Mouse (Mus musculus): ENCODE results near the gene Mrgprf. TPM values are rescaled to one million over a fixed set of nuclear protein-coding genes. Genes with fewer than 3 reads are reported as not detected.

The Mrgprf gene
- polyA plus RNA-seq, 1 experiment from 2014 or later, result 3.7 TPM

GRCm38 (mm10) chr7:145319481-145319880, 18.9 kb downstream of the Mrgprf start:
- no peak for ATAC-seq (ENCODE audit: insufficient number of reproducible peaks, insufficient read depth, low FRiP score, low read depth)
- no peak overlapping the region for H3K9ac ChIP-seq (replicated peaks; ENCODE audit: low read depth, low read length)
- 80% methylated on average over 3 of the region's 3 CpGs for WGBS
- H3K36me3 ChIP-seq (ENCODE audit: control insufficient read depth, insufficient read depth, low read length), result no peaks in the 10 kb centered on the region
- H3K9me3 ChIP-seq (ENCODE audit: control insufficient read depth, low read depth, low read length), result no peaks in the 10 kb centered on the region
- H3K4me3 ChIP-seq (ENCODE audit: low read depth, low read length), result no peak overlapping the region
- H3K4me2 ChIP-seq (replicated peaks; ENCODE audit: low read depth, low read length), result no peak overlapping the region
- no peaks in the 10 kb centered on the region for H3K4me1 ChIP-seq (ENCODE audit: control insufficient read depth, insufficient read depth, low read length)
- H3K27ac ChIP-seq (ENCODE audit: low read length), result no peak overlapping the region
- no peaks in the 10 kb centered on the region for H3K27me3 ChIP-seq (ENCODE audit: control insufficient read depth, insufficient read depth, low read length)

- no peaks in the 10 kb centered on the region for H3K36me3 ChIP-seq (ENCODE audit: control insufficient read depth, insufficient read depth, low read length)
- no peaks in the 10 kb centered on the region for H3K9me3 ChIP-seq (ENCODE audit: control insufficient read depth, low read depth, low read length)
- no peak for ATAC-seq (ENCODE audit: insufficient number of reproducible peaks, insufficient read depth, low FRiP score, low read depth)
- no peak overlapping the region for H3K9ac ChIP-seq (replicated peaks; ENCODE audit: low read depth, low read length)
- H3K4me1 ChIP-seq (ENCODE audit: control insufficient read depth, insufficient read depth, low read length), result no peaks in the 10 kb centered on the region
- no peak overlapping the region for H3K4me2 ChIP-seq (replicated peaks; ENCODE audit: low read depth, low read length)
- no peak overlapping the region for H3K27ac ChIP-seq (ENCODE audit: low read length)
- H3K27me3 ChIP-seq (ENCODE audit: control insufficient read depth, insufficient read depth, low read length), result no peaks in the 10 kb centered on the region
- 30% methylated on average over 4 of the region's 4 CpGs for WGBS
- H3K4me3 ChIP-seq (ENCODE audit: low read depth, low read length), result no peak overlapping the region
Measured at GRCm38 (mm10) chr7:145323607-145324006, 23.0 kb downstream of the Mrgprf start.

DNA sequence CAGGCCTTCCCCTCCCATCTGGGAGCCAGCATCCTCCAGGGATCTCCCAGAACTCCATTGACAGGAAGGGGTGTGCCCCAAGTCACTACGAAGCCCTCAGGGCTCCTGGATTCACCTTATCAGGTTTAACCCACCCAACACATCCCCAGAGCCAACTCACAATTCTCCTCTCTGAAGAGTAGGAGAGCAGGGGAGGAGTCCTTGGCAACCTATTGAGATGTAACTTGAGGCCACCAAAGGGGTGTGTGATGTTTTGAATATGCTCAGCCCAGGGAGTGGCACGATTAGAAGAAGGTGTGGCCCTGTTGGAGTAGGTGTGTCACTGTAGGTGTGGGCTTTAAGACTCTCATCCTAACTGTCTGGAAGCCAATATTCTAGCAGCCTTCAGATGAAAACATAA, 25.1 kb downstream of the Mrgprf start:
- no peak for ATAC-seq (ENCODE audit: insufficient number of reproducible peaks, insufficient read depth, low FRiP score, low read depth)
- H3K9ac ChIP-seq (replicated peaks; ENCODE audit: low read depth, low read length), result no peak overlapping the region
- no peaks in the 10 kb centered on the region for H3K36me3 ChIP-seq (ENCODE audit: control insufficient read depth, insufficient read depth, low read length)
- H3K4me2 ChIP-seq (replicated peaks; ENCODE audit: low read depth, low read length), result no peak overlapping the region
- no peaks in the 10 kb centered on the region for H3K9me3 ChIP-seq (ENCODE audit: control insufficient read depth, low read depth, low read length)
- H3K27me3 ChIP-seq (ENCODE audit: control insufficient read depth, insufficient read depth, low read length), result no peaks in the 10 kb centered on the region
- H3K4me1 ChIP-seq (ENCODE audit: control insufficient read depth, insufficient read depth, low read length), result 0 out of 2 replicates have a peak, but pooled peaks cover 4% of the 10 kb centered on the region
- H3K27ac ChIP-seq (ENCODE audit: low read length), result no peak overlapping the region
- H3K4me3 ChIP-seq (ENCODE audit: low read depth, low read length), result no peak overlapping the region
- 26% methylated on average over 2 of the region's 2 CpGs for WGBS

GRCm38 (mm10) chr7:145329982-145330381, 29.4 kb downstream of the Mrgprf start:
- WGBS, result 64% methylated on average over 2 of the region's 2 CpGs
- no peak overlapping the region for H3K4me3 ChIP-seq (ENCODE audit: low read depth, low read length)
- H3K4me2 ChIP-seq (replicated peaks; ENCODE audit: low read depth, low read length), result no peak overlapping the region
- no peak overlapping the region for H3K27ac ChIP-seq (ENCODE audit: low read length)
- H3K9me3 ChIP-seq (ENCODE audit: control insufficient read depth, low read depth, low read length), result no peaks in the 10 kb centered on the region
- no peaks in the 10 kb centered on the region for H3K36me3 ChIP-seq (ENCODE audit: control insufficient read depth, insufficient read depth, low read length)
- H3K9ac ChIP-seq (replicated peaks; ENCODE audit: low read depth, low read length), result no peak overlapping the region
- no peak for ATAC-seq (ENCODE audit: insufficient number of reproducible peaks, insufficient read depth, low FRiP score, low read depth)
- H3K27me3 ChIP-seq (ENCODE audit: control insufficient read depth, insufficient read depth, low read length), result no peaks in the 10 kb centered on the region
- peaks cover 7% of the 10 kb centered on the region; the same call in 1 of the 2 replicates for H3K4me1 ChIP-seq (ENCODE audit: control insufficient read depth, insufficient read depth, low read length)

GRCm38 (mm10) chr7:145330641-145331040, 30.0 kb downstream of the Mrgprf start:
- ATAC-seq (ENCODE audit: insufficient number of reproducible peaks, insufficient read depth, low FRiP score, low read depth), result no peak
- Histone ChIP-seq H3K4me3 (ENCODE audit: low read depth, low read length) (no peak overlapping the region), H3K36me3 (ENCODE audit: control insufficient read depth, insufficient read depth, low read length) (no peaks in the 10 kb centered on the region), H3K9me3 (ENCODE audit: control insufficient read depth, low read depth, low read length) (no peaks in the 10 kb centered on the region), H3K27me3 (ENCODE audit: control insufficient read depth, insufficient read depth, low read length) (no peaks in the 10 kb centered on the region), H3K4me1 (ENCODE audit: control insufficient read depth, insufficient read depth, low read length) (peaks cover 7% of the 10 kb centered on the region; the same call in 1 of the 2 replicates), H3K9ac (replicated peaks; ENCODE audit: low read depth, low read length) (no peak overlapping the region), H3K4me2 (replicated peaks; ENCODE audit: low read depth, low read length) (no peak overlapping the region), H3K27ac (ENCODE audit: low read length) (no peak overlapping the region)
- 79% methylated on average over 2 of the region's 2 CpGs for WGBS

GRCm38 (mm10) chr7:145332376-145333041, 31.9 kb downstream of the Mrgprf start:
- Histone ChIP-seq H3K4me1 (ENCODE audit: control insufficient read depth, insufficient read depth, low read length) (peaks cover 7% of the 10 kb centered on the region; the same call in 1 of the 2 replicates), H3K9me3 (ENCODE audit: control insufficient read depth, low read depth, low read length) (no peaks in the 10 kb centered on the region), H3K36me3 (ENCODE audit: control insufficient read depth, insufficient read depth, low read length) (no peaks in the 10 kb centered on the region), H3K27me3 (ENCODE audit: control insufficient read depth, insufficient read depth, low read length) (no peaks in the 10 kb centered on the region), H3K4me3 (ENCODE audit: low read depth, low read length) (no peak overlapping the region), H3K27ac (ENCODE audit: low read length) (peak overlapping the region; percentile 33; the same call in 1 of the 2 replicates), H3K9ac (replicated peaks; ENCODE audit: low read depth, low read length) (no peak overlapping the region), H3K4me2 (replicated peaks; ENCODE audit: low read depth, low read length) (no peak overlapping the region)
- WGBS, result 15% methylated on average over 1 of the region's 1 CpGs
- peak; percentile 60; the same call in 1 of the 2 replicates for ATAC-seq (ENCODE audit: insufficient number of reproducible peaks, insufficient read depth, low FRiP score, low read depth)

DNA sequence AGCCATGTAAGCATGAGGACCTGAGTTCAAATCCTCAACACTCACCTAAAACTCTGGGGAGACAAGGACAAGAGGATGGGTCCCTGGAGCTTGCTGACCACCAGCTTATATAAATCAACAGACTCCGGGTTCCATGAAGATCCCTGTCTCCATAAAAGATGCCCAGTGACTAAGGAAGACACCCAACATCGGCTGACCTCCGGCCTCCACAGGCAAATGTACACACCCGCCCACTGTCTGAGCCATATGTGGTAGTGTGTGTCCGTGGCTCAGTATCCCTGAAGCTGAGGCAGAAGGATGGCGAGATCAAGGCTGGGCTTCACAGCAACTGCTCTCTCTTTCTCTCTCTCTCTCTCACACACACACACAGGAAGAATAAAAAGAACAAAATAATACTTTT, 33.3 kb downstream of the Mrgprf start:
- H3K4me2 ChIP-seq (replicated peaks; ENCODE audit: low read depth, low read length), result no peak overlapping the region
- H3K9ac ChIP-seq (replicated peaks; ENCODE audit: low read depth, low read length), result no peak overlapping the region
- no peak for ATAC-seq (ENCODE audit: insufficient number of reproducible peaks, insufficient read depth, low FRiP score, low read depth)
- no peaks in the 10 kb centered on the region for H3K36me3 ChIP-seq (ENCODE audit: control insufficient read depth, insufficient read depth, low read length)
- H3K27ac ChIP-seq (ENCODE audit: low read length), result no peak overlapping the region
- H3K27me3 ChIP-seq (ENCODE audit: control insufficient read depth, insufficient read depth, low read length), result no peaks in the 10 kb centered on the region
- H3K4me3 ChIP-seq (ENCODE audit: low read depth, low read length), result no peak overlapping the region
- H3K4me1 ChIP-seq (ENCODE audit: control insufficient read depth, insufficient read depth, low read length), result peaks cover 7% of the 10 kb centered on the region; the same call in 1 of the 2 replicates
- H3K9me3 ChIP-seq (ENCODE audit: control insufficient read depth, low read depth, low read length), result no peaks in the 10 kb centered on the region
- WGBS, result 83% methylated on average over 6 of the region's 6 CpGs

DNA sequence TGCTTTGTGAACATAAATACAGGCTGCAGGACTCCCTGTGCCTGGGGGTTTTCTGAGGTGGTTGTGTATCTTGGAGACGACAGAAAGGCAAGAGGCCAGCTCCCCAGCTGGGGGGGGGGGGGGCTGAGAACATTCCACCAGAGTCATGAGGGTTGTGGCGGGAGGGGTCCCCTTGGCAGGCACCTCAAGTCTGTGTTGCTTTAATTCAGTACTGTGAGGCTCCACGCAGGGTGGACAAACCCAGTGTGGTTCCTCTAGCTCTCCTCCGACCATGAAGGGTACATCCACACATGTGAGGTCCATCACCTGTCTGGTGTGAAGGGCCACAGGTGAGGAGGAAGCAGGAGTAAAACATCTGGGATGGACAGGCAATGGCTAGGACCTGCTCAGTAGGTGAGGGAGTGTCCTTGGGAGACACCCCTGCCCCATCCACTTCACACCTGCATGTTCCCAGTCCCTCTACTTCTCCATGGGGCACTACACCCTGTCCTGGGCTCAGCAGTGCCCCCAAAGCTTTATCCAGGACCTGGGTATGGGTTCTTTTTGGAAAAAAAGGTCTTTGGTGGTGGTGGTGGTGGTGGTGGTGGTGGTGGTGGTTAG, 33.9 kb downstream of the Mrgprf start:
- H3K4me1 ChIP-seq (ENCODE audit: control insufficient read depth, insufficient read depth, low read length), result peaks cover 6% of the 10 kb centered on the region; the same call in 1 of the 2 replicates
- no peak for ATAC-seq (ENCODE audit: insufficient number of reproducible peaks, insufficient read depth, low FRiP score, low read depth)
- H3K27me3 ChIP-seq (ENCODE audit: control insufficient read depth, insufficient read depth, low read length), result no peaks in the 10 kb centered on the region
- no peak overlapping the region for H3K27ac ChIP-seq (ENCODE audit: low read length)
- H3K36me3 ChIP-seq (ENCODE audit: control insufficient read depth, insufficient read depth, low read length), result no peaks in the 10 kb centered on the region
- no peak overlapping the region for H3K4me3 ChIP-seq (ENCODE audit: low read depth, low read length)
- H3K9ac ChIP-seq (replicated peaks; ENCODE audit: low read depth, low read length), result no peak overlapping the region
- 29% methylated on average over 4 of the region's 4 CpGs for WGBS
- no peaks in the 10 kb centered on the region for H3K9me3 ChIP-seq (ENCODE audit: control insufficient read depth, low read depth, low read length)
- no peak overlapping the region for H3K4me2 ChIP-seq (replicated peaks; ENCODE audit: low read depth, low read length)

Data from stomach, embryonic 14.5 days (tissue).